Mouse (Mus musculus): ENCODE results near the gene Chrm3. TPM values are rescaled to one million over a fixed set of nuclear protein-coding genes. Genes with fewer than 3 reads are reported as not detected.

Chrm3 gene
- 0.56 TPM for polyA plus RNA-seq (2017; shearing (Covaris generic))

GRCm38 (mm10) chr13:10360777-10361176 lies at the start of gene Chrm3:
Gene Chrm3, minus strand, starts transcription at chr13:10360847.

Data from inflammation-experienced regulatory T-cells, adult 16 weeks (primary cell).